Mouse (Mus musculus): ENCODE measurements at regions not wholly inside any gene's neighbourhood (a gene's known extent, or its start where the extent isn't known, plus 50 kb on each side); places are given as distances from the start of the nearest gene placed in this dataset.

GRCm38 (mm10) chr9:94370976-94371375 lies 166.9 kb downstream of the 1190002N15Rik start:
- Histone ChIP-seq H3K4me3 (no peak overlapping the region), H3K27ac (no peak overlapping the region), H3K9me3 (no peaks in the 10 kb centered on the region), H3K36me3 (no peaks in the 10 kb centered on the region), H3K27me3 (ENCODE audit: insufficient read depth, poor library complexity, severe bottlenecking) (no peaks in the 10 kb centered on the region), H3K4me1 (no peaks in the 10 kb centered on the region)
- WGBS, result 78% methylated on average over 2 of the region's 2 CpGs
- DNase-seq (ENCODE audit: low spot score), result no peak

DNA sequence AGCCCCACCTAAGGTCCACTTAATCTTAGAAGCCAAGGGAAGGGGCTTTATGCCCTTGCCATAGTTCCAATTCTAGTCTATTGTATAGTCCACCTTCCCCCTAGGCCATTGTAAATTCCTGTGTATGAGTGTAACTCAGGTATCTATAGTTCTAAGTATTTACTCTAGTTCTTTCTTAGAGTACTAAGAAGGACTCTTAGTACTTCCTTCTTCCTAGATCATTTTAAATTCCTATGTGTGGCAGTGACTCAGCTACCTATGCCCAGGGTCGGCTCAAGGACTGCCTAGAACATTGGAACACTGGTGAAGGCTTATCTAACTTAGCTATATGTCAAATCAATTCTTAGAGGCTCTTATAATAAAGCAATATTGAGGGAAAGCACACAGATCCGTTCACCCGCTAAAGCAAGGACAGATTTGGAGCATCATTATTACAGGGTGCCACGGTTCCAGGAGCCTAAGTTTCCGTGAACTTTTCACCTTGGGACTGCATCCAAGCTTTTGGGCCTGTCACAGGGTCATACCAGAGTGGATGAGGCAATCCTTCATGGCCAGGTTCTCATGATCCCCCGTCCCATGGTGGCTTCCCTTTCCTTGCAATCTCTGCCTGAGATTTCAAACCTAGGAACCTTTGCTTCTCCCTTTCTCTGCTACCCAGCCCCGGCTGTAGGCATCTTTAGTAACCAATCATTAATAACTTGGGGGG lies 169.5 kb downstream of the 1190002N15Rik start:
- H3K4me3 ChIP-seq, result no peak overlapping the region
- no peak for DNase-seq (ENCODE audit: low spot score)
- no peak overlapping the region for H3K27ac ChIP-seq
- H3K36me3 ChIP-seq, result no peaks in the 10 kb centered on the region
- no peaks in the 10 kb centered on the region for H3K27me3 ChIP-seq (ENCODE audit: insufficient read depth, poor library complexity, severe bottlenecking)
- no peaks in the 10 kb centered on the region for H3K4me1 ChIP-seq
- no peaks in the 10 kb centered on the region for H3K9me3 ChIP-seq
- 84% methylated on average over 7 of the region's 7 CpGs for WGBS

GRCm38 (mm10) chr9:94361877-94362697 lies 175.8 kb downstream of the 1190002N15Rik start:
- no peaks in the 10 kb centered on the region for H3K27me3 ChIP-seq (ENCODE audit: insufficient read depth, poor library complexity, severe bottlenecking)
- no peak overlapping the region for H3K27ac ChIP-seq
- no peaks in the 10 kb centered on the region for H3K36me3 ChIP-seq
- no peak overlapping the region for H3K4me3 ChIP-seq
- H3K4me1 ChIP-seq, result no peaks in the 10 kb centered on the region
- H3K9me3 ChIP-seq, result no peaks in the 10 kb centered on the region
- no peak for DNase-seq (ENCODE audit: low spot score)
- 68% methylated on average over 7 of the region's 7 CpGs for WGBS

- H3K4me1 ChIP-seq, result no peaks in the 10 kb centered on the region
- 81% methylated on average over 2 of the region's 2 CpGs for WGBS
- H3K9me3 ChIP-seq, result no peaks in the 10 kb centered on the region
- no peak overlapping the region for H3K4me3 ChIP-seq
- H3K27ac ChIP-seq, result no peak overlapping the region
- H3K36me3 ChIP-seq, result no peaks in the 10 kb centered on the region
- no peak for DNase-seq (ENCODE audit: low spot score)
- H3K27me3 ChIP-seq (ENCODE audit: insufficient read depth, poor library complexity, severe bottlenecking), result no peaks in the 10 kb centered on the region
Measured at GRCm38 (mm10) chr9:94361011-94361410, 176.9 kb downstream of the 1190002N15Rik start.

DNA sequence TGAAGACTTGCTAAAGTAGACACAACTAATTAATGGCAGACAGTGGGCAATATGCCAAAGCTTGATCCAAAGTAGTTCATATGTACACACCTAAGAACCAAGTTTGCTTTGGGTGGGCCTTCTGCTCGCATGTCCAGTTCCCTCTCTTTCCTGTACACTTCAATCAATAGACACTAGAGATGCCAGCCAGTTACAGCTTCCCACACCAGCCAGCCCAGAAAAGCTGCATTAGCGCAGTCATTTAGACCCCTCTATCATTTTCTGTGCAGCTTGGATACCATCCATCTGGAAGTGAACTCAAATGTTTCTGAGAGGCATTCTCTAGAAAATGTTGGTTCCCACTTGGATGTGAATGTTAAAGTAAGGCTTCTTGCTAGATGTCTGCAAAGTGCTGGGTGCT lies 179.7 kb downstream of the 1190002N15Rik start:
- H3K27ac ChIP-seq, result no peak overlapping the region
- no peaks in the 10 kb centered on the region for H3K36me3 ChIP-seq
- 79% methylated on average over 2 of the region's 2 CpGs for WGBS
- H3K4me1 ChIP-seq, result no peaks in the 10 kb centered on the region
- H3K9me3 ChIP-seq, result no peaks in the 10 kb centered on the region
- no peak for DNase-seq (ENCODE audit: low spot score)
- no peaks in the 10 kb centered on the region for H3K27me3 ChIP-seq (ENCODE audit: insufficient read depth, poor library complexity, severe bottlenecking)
- H3K4me3 ChIP-seq, result no peak overlapping the region

DNA sequence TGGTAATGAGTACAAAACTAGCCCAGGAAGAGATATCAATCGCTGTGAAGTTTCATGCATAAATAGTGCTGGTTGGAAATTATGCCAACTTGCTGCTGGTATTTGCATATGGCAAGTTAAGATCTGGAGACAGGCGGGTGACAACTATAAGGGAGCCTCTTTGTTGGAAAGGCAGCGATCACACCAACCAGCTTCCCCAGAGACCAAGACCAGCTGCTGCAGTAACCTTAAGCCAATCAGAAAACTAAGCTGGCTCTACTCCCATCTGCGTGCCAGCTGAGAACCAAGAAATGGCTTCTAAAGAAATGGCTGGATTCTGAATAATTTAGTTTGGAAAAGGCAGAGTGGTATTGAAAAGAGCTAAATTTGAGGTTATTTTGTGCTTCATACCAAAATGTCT lies 195.9 kb downstream of the 1190002N15Rik start:
- Histone ChIP-seq H3K36me3 (no peaks in the 10 kb centered on the region), H3K4me3 (no peak overlapping the region), H3K4me1 (no peaks in the 10 kb centered on the region), H3K9me3 (no peaks in the 10 kb centered on the region), H3K27me3 (ENCODE audit: insufficient read depth, poor library complexity, severe bottlenecking) (no peaks in the 10 kb centered on the region), H3K27ac (no peak overlapping the region)
- DNase-seq (ENCODE audit: low spot score), result no peak
- 89% methylated on average over 4 of the region's 4 CpGs for WGBS

- Histone ChIP-seq H3K36me3 (no peaks in the 10 kb centered on the region), H3K4me1 (no peaks in the 10 kb centered on the region), H3K4me3 (no peak overlapping the region), H3K27me3 (ENCODE audit: insufficient read depth, poor library complexity, severe bottlenecking) (no peaks in the 10 kb centered on the region), H3K9me3 (no peaks in the 10 kb centered on the region), H3K27ac (no peak overlapping the region)
- 82% methylated on average over 2 of the region's 2 CpGs for WGBS
- DNase-seq (ENCODE audit: low spot score), result no peak
Measured at GRCm38 (mm10) chr9:94341531-94341930, 196.3 kb downstream of the 1190002N15Rik start.

GRCm38 (mm10) chr9:94333450-94333849 lies 204.4 kb downstream of the 1190002N15Rik start:
- DNase-seq (ENCODE audit: low spot score), result no peak
- Histone ChIP-seq H3K27ac (no peak overlapping the region), H3K4me3 (no peak overlapping the region), H3K27me3 (ENCODE audit: insufficient read depth, poor library complexity, severe bottlenecking) (no peaks in the 10 kb centered on the region), H3K9me3 (no peaks in the 10 kb centered on the region), H3K4me1 (no peaks in the 10 kb centered on the region), H3K36me3 (no peaks in the 10 kb centered on the region)
- WGBS, result 77% methylated on average over 5 of the region's 5 CpGs

- no peaks in the 10 kb centered on the region for H3K4me1 ChIP-seq
- no peak overlapping the region for H3K27ac ChIP-seq
- no peaks in the 10 kb centered on the region for H3K9me3 ChIP-seq
- WGBS, result 85% methylated on average over 3 of the region's 3 CpGs
- DNase-seq (ENCODE audit: low spot score), result no peak
- no peaks in the 10 kb centered on the region for H3K36me3 ChIP-seq
- no peaks in the 10 kb centered on the region for H3K27me3 ChIP-seq (ENCODE audit: insufficient read depth, poor library complexity, severe bottlenecking)
- no peak overlapping the region for H3K4me3 ChIP-seq
Measured at GRCm38 (mm10) chr9:94323011-94323410, 214.9 kb downstream of the 1190002N15Rik start.

GRCm38 (mm10) chr9:94302575-94302974 lies 235.3 kb downstream of the 1190002N15Rik start:
- no peak overlapping the region for H3K4me3 ChIP-seq

GRCm38 (mm10) chr9:94301896-94302295 lies 236.0 kb downstream of the 1190002N15Rik start:
- 93% methylated on average over 1 of the region's 1 CpGs for WGBS

More at GRCm38 (mm10) chr9:94302575-94302974, 235.3 kb downstream of the 1190002N15Rik start:
- H3K36me3 ChIP-seq, result no peaks in the 10 kb centered on the region
- no peaks in the 10 kb centered on the region for H3K27me3 ChIP-seq (ENCODE audit: insufficient read depth, poor library complexity, severe bottlenecking)
- H3K4me1 ChIP-seq, result no peaks in the 10 kb centered on the region
- no peak overlapping the region for H3K27ac ChIP-seq
- DNase-seq (ENCODE audit: low spot score), result no peak
- no peaks in the 10 kb centered on the region for H3K9me3 ChIP-seq
- WGBS, result 79% methylated on average over 3 of the region's 3 CpGs

DNA sequence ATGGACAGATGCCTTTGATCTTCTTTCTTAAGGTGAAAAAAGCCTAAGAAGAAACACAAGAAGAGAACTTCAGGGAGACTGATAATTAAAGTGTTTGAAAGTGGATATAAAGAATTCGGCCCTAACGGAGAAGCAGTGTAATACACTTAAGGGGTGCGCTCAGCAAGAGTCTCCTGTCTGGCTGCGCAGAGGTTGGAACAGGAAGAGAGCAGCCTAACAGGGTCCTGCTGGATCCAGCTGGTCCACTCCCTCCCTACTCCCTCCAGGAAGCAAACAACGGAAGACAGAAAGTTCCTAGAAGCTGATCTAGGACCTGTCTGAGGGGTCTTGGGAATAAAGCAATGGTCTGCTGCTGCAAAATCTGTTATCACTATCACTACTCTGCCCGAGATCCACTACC lies 242.4 kb downstream of the 1190002N15Rik start:
- peak overlapping the region; percentile 24 for H3K4me3 ChIP-seq
- H3K9me3 ChIP-seq, result no peaks in the 10 kb centered on the region
- H3K27me3 ChIP-seq (ENCODE audit: insufficient read depth, poor library complexity, severe bottlenecking), result no peaks in the 10 kb centered on the region
- H3K4me1 ChIP-seq, result peaks cover 14% of the 10 kb centered on the region
- DNase-seq (ENCODE audit: low spot score), result peak; percentile 76
- H3K36me3 ChIP-seq, result no peaks in the 10 kb centered on the region
- 22% methylated on average over 6 of the region's 6 CpGs for WGBS
- H3K27ac ChIP-seq, result peak overlapping the region; percentile 64

More at GRCm38 (mm10) chr9:94301896-94302295, 236.0 kb downstream of the 1190002N15Rik start:
- no peak overlapping the region for H3K4me3 ChIP-seq
- no peak for DNase-seq (ENCODE audit: low spot score)
- H3K27ac ChIP-seq, result no peak overlapping the region
- H3K4me1 ChIP-seq, result no peaks in the 10 kb centered on the region
- no peaks in the 10 kb centered on the region for H3K9me3 ChIP-seq
- H3K36me3 ChIP-seq, result no peaks in the 10 kb centered on the region
- no peaks in the 10 kb centered on the region for H3K27me3 ChIP-seq (ENCODE audit: insufficient read depth, poor library complexity, severe bottlenecking)

DNA sequence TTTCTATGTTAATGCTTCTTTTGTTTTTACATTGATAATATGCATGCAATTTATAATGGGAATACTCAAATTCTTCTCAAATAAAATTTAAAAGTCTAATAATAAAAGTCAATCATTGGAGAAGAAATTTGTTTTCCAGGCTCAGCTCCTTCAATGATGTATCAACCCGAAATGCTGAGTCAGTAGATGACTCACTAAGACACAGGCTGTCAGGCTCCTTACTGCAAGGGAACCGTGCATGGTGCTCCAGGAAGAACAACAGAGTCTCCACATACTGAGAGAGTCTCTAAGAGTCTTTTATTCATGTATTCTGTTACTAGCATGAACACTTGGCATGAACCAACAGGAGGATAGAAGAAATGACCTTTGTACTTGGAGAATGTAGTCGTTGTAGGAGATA lies 245.7 kb downstream of the 1190002N15Rik start:
- Histone ChIP-seq H3K27ac (no peak overlapping the region), H3K4me3 (no peak overlapping the region), H3K27me3 (ENCODE audit: insufficient read depth, poor library complexity, severe bottlenecking) (no peaks in the 10 kb centered on the region), H3K9me3 (no peaks in the 10 kb centered on the region), H3K4me1 (peaks cover 16% of the 10 kb centered on the region), H3K36me3 (no peaks in the 10 kb centered on the region)
- no peak for DNase-seq (ENCODE audit: low spot score)
- 73% methylated on average over 3 of the region's 3 CpGs for WGBS

Measured in heart, embryonic 10.5 days (tissue).